Mouse (Mus musculus) urinary bladder, postnatal 36 days (tissue): ENCODE data around the gene Chd2.
"Not testable (repeated sequence)": the region's sequence is repeated elsewhere in the genome, so short reads cannot be mapped to it uniquely, and the experiment has no call there.

Source experiments
- DNase-seq, 2 experiments: peaks; one replicate each; pipeline ENCODE4 v3.0.0; 2022; ENCODE audit warnings: low spot score in 2 of 2, mixed read lengths in 1 of 2

Gene Chd2

GRCm38 (mm10) chr7:73541412-73542130, at the start of gene Chd2:
Gene Chd2, minus strand, starts transcription at chr7:73541830.
- DNase-seq, result peak; percentile 56 to 62

- no peak for DNase-seq
Measured at GRCm38 (mm10) chr7:73590757-73591156, 49.1 kb upstream of the Chd2 start.

- DNase-seq, result peak in 1 of 2 experiments; percentile 72
Measured at GRCm38 (mm10) chr7:73589208-73589771, 47.7 kb upstream of the Chd2 start.

- DNase-seq, result peak in 1 of 2 experiments; percentile 38
Measured at GRCm38 (mm10) chr7:73588351-73588906, 46.8 kb upstream of the Chd2 start.

GRCm38 (mm10) chr7:73586717-73587116, 45.1 kb upstream of the Chd2 start:
- no peak for DNase-seq

GRCm38 (mm10) chr7:73586206-73586605, 44.6 kb upstream of the Chd2 start:
- DNase-seq, result no peak

- DNase-seq, result no peak
Measured at GRCm38 (mm10) chr7:73585114-73586032, 43.7 kb upstream of the Chd2 start.

GRCm38 (mm10) chr7:73584009-73584995, 42.7 kb upstream of the Chd2 start:
- peak in 1 of 2 experiments; percentile 68 for DNase-seq

GRCm38 (mm10) chr7:73583400-73583799, 41.8 kb upstream of the Chd2 start:
- DNase-seq, result no peak

- DNase-seq, result no peak
Measured at GRCm38 (mm10) chr7:73581836-73582375, 40.3 kb upstream of the Chd2 start.

- DNase-seq, result no peak
Measured at GRCm38 (mm10) chr7:73579072-73579731, 37.6 kb upstream of the Chd2 start.

GRCm38 (mm10) chr7:73577888-73578421, 36.3 kb upstream of the Chd2 start:
- no peak for DNase-seq

GRCm38 (mm10) chr7:73576101-73576936, 34.7 kb upstream of the Chd2 start:
- DNase-seq, result no peak

- no peak for DNase-seq
Measured at GRCm38 (mm10) chr7:73575257-73575656, 33.6 kb upstream of the Chd2 start.

GRCm38 (mm10) chr7:73574673-73575072, 33.0 kb upstream of the Chd2 start:
- not testable (repeated sequence) for DNase-seq

- DNase-seq, result no peak
Measured at GRCm38 (mm10) chr7:73572571-73572970, 30.9 kb upstream of the Chd2 start.

GRCm38 (mm10) chr7:73568801-73569403, 27.3 kb upstream of the Chd2 start:
- no peak for DNase-seq

- DNase-seq, result no peak
Measured at GRCm38 (mm10) chr7:73567754-73568161, 26.1 kb upstream of the Chd2 start.
